Mouse (Mus musculus): ENCODE measurements around the gene Zfp146. TPM values are rescaled to one million over a fixed set of nuclear protein-coding genes. Genes with fewer than 3 reads are reported as not detected.
"Not testable (repeated sequence)": the region's sequence is repeated elsewhere in the genome, so short reads cannot be mapped to it uniquely, and the experiment has no call there.

Gene Zfp146
- polyA plus RNA-seq, 1 experiment from 2014 or later, result 3.1 TPM

DNA sequence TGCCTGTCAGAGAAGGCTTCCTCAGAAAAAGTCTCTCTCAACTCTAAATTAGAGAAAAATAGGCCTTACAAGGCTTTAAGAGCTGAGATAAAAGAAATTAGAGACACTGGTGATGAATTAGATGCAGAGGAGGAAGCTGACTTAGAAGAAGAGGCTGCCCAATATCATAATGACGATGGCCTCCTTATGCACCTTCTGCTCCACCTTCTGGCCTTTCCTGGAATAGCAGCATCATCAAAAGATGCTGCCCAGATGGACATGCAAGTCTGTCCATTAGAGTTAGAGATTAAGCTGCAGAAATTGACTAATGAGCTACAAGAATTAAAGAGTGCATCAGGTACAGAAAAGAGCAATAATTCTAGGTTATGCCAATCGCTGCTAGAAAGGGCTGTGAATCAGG lies 35.8 kb upstream of the Zfp146 start:
- Histone ChIP-seq H3K9ac (replicated peaks) (no peak overlapping the region), H3K36me3 (replicated peaks; ENCODE audit: insufficient read depth, low read length) (no peaks in the 10 kb centered on the region), H3K27me3 (ENCODE audit: insufficient read depth, low read length) (no peaks in the 10 kb centered on the region), H3K4me2 (ENCODE audit: low read depth, low read length) (no peak overlapping the region), H3K9me3 (ENCODE audit: low read length) (no peaks in the 10 kb centered on the region), H3K4me3 (ENCODE audit: low read depth, low read length) (no peak overlapping the region), H3K4me1 (ENCODE audit: insufficient read depth) (no peaks in the 10 kb centered on the region), H3K27ac (ENCODE audit: low read depth) (no peak overlapping the region)
- no peak for ATAC-seq
- no peak for TF ChIP-seq EP300 (IDR thresholded peaks at IDR 0.05; ENCODE audit: low read depth)
- peak; percentile 93 for TF ChIP-seq CTCF (IDR thresholded peaks at IDR 0.05; ENCODE audit: low read depth)
- 7% methylated on average over 2 of the region's 2 CpGs for WGBS (ENCODE audit: insufficient replicate concordance)
- DNase-seq, result peak; percentile 66

DNA sequence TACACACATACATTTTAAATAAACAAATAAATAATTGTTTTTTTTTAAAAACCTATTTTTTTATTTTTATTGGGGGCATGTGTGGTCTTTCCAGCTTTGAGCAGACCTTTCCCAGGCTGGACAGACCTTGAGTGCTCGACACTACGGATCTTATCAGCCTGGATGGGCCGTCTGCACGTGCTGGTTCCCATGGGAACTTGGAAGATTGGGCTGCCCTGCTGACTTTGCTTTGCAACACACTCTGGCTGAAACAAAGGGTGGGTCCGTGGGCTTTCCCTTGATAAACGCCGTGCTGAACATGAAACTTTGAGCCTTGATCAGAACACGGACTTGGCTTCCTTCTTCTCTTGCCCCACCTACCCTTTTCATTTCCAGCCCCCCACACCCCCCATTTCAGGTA lies 34.8 kb upstream of the Zfp146 start:
- no peak for DNase-seq
- H3K36me3 ChIP-seq (replicated peaks; ENCODE audit: insufficient read depth, low read length), result no peaks in the 10 kb centered on the region
- no peaks in the 10 kb centered on the region for H3K9me3 ChIP-seq (ENCODE audit: low read length)
- no peaks in the 10 kb centered on the region for H3K4me1 ChIP-seq (ENCODE audit: insufficient read depth)
- ATAC-seq, result no peak
- H3K4me3 ChIP-seq (ENCODE audit: low read depth, low read length), result no peak overlapping the region
- H3K4me2 ChIP-seq (ENCODE audit: low read depth, low read length), result no peak overlapping the region
- H3K9ac ChIP-seq (replicated peaks), result no peak overlapping the region
- H3K27ac ChIP-seq (ENCODE audit: low read depth), result no peak overlapping the region
- 32% methylated on average over 8 of the region's 8 CpGs for WGBS (ENCODE audit: insufficient replicate concordance)
- H3K27me3 ChIP-seq (ENCODE audit: insufficient read depth, low read length), result no peaks in the 10 kb centered on the region
- TF ChIP-seq CTCF (IDR thresholded peaks at IDR 0.05; ENCODE audit: low read depth) (no peak), EP300 (IDR thresholded peaks at IDR 0.05; ENCODE audit: low read depth) (no peak)

DNA sequence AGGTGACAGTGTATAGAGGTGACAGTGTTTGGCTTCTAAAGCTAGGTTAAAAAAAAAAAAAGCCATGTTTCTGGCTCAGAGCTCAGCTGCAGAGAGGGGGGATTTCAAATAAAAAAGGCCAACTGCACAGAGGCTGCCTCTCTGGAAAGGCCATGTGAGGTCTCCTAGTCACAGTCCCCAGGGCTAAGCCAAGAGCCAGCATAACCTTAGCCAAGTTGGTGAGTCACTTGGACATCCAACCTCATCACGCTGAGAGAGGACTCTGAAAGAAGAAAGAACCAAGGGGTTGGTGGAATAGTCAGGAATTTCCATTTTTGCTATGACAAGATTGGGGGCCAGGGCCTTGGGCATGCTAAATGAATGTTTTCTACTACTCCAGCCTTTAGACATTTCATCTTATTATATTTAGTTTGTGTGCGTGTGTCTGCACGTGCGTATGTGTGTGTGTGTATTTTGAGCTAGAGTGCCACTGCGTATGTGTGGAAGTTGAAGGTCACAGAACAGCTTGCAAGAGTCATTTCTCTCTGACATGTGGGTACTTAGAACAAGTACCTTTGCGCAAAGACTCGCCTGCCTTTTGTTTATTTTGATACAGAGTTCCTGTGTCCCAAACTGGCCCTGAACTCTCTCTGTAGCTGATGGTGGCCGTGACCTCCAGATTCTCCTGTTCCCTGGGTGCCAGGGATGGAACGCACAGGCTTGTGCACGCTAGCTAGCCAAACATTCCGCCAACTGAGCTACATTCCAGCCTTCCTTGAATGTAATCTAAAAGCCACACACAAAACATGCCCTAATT lies 33.5 kb upstream of the Zfp146 start:
- TF ChIP-seq EP300 (IDR thresholded peaks at IDR 0.05; ENCODE audit: low read depth) (no peak), CTCF (IDR thresholded peaks at IDR 0.05; ENCODE audit: low read depth) (no peak)
- H3K36me3 ChIP-seq (replicated peaks; ENCODE audit: insufficient read depth, low read length), result no peaks in the 10 kb centered on the region
- no peaks in the 10 kb centered on the region for H3K27me3 ChIP-seq (ENCODE audit: insufficient read depth, low read length)
- DNase-seq, result no peak
- ATAC-seq, result no peak
- WGBS (ENCODE audit: insufficient replicate concordance), result 77% methylated on average over 11 of the region's 11 CpGs
- H3K27ac ChIP-seq (ENCODE audit: low read depth), result no peak overlapping the region
- no peaks in the 10 kb centered on the region for H3K9me3 ChIP-seq (ENCODE audit: low read length)
- no peak overlapping the region for H3K9ac ChIP-seq (replicated peaks)
- H3K4me1 ChIP-seq (ENCODE audit: insufficient read depth), result 0 out of 2 replicates have a peak, but pooled peaks cover 3% of the 10 kb centered on the region
- no peak overlapping the region for H3K4me3 ChIP-seq (ENCODE audit: low read depth, low read length)
- H3K4me2 ChIP-seq (ENCODE audit: low read depth, low read length), result no peak overlapping the region

DNA sequence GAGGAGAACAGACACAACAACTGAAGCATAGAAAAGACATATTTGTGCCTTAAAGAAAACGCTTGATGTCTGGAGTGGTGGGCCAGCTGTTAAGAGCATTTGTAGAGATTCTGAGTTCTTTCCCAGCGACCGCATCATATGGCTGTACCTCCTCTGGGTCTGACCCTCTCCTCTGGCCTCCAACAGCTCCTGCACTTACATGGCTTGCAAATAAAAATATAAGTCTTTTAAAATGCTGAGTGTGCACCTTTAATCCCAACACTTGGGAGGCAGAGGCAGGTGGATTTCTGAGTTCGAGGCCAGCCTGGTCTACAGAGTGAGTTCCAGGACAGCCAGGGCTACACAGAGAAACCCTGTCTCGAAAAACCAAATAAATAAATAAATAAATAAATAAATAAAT lies 31.1 kb upstream of the Zfp146 start:
- not testable (repeated sequence) for DNase-seq; H3K4me2 ChIP-seq (ENCODE audit: low read depth, low read length); H3K4me1 ChIP-seq (ENCODE audit: insufficient read depth); H3K9ac ChIP-seq (replicated peaks); ATAC-seq; H3K36me3 ChIP-seq (replicated peaks; ENCODE audit: insufficient read depth, low read length); H3K27me3 ChIP-seq (ENCODE audit: insufficient read depth, low read length); H3K9me3 ChIP-seq (ENCODE audit: low read length); H3K4me3 ChIP-seq (ENCODE audit: low read depth, low read length); H3K27ac ChIP-seq (ENCODE audit: low read depth)
- 88% methylated on average over 5 of the region's 5 CpGs for WGBS (ENCODE audit: insufficient replicate concordance)

DNA sequence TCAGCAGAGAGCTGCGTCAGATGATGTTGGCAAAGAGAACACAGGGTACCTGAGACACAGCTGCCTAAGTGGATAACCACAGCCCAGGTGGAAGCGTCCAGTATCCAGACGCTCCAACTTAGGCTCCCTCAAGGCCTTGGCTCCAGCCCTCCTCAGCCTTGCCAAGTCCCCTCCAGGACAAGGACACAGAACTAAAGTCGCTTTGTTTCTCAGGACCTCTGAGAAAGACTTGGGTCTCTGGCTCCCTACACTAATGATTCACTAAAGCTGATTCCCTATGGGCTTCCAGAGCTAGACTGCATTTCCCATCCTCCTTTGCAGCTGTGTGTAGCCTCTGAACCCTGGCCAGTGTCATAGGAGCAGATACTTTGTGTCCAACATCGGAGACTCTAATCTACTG lies 30.6 kb upstream of the Zfp146 start:
- 76% methylated on average over 5 of the region's 5 CpGs for WGBS (ENCODE audit: insufficient replicate concordance)
- ATAC-seq, result no peak

DNA sequence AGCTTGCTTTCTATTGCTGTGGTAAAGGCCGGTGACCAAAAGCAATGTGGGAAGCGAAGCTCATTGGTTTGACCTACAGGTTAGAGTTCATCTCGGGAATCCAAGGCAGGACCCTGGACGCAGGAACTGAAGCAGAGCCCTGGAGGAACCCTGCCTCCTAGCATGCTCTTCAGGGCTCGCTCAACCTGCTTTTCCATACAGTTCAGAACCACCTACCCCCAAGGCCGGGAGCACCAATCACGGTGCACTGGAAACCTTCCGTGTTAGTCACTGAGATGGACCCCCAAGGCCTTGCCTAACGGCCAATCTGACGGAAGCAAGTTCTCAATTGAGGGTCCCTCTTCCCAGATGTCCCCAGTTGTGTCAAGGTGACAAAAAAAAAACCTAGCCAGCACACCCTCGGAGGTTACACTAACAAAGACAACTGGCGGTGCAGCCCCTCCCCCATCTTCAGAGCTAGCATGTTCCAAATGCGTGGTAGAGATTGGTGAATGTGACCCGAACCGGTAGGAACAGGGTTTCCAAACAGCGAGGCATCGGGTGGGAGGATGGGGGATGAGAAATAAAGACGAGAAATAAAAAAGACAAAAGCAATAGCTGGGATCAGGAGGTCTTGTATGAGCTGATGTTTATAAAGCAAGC lies 30.1 kb upstream of the Zfp146 start:
- Histone ChIP-seq H3K9me3 (ENCODE audit: low read length) (no peaks in the 10 kb centered on the region), H3K27me3 (ENCODE audit: insufficient read depth, low read length) (no peaks in the 10 kb centered on the region), H3K27ac (ENCODE audit: low read depth) (no peak overlapping the region), H3K4me1 (ENCODE audit: insufficient read depth) (peaks cover 14% of the 10 kb centered on the region), H3K9ac (replicated peaks) (no peak overlapping the region), H3K36me3 (replicated peaks; ENCODE audit: insufficient read depth, low read length) (no peaks in the 10 kb centered on the region), H3K4me2 (ENCODE audit: low read depth, low read length) (no peak overlapping the region), H3K4me3 (ENCODE audit: low read depth, low read length) (no peak overlapping the region)
- no peak for DNase-seq
- no peak for TF ChIP-seq EP300 (IDR thresholded peaks at IDR 0.05; ENCODE audit: low read depth)
- no peak for TF ChIP-seq CTCF (IDR thresholded peaks at IDR 0.05; ENCODE audit: low read depth)
- ATAC-seq, result no peak
- WGBS (ENCODE audit: insufficient replicate concordance), result 79% methylated on average over 18 of the region's 18 CpGs

More for the DNA sequence above, 30.6 kb upstream of the Zfp146 start:
- no peak overlapping the region for H3K4me2 ChIP-seq (ENCODE audit: low read depth, low read length)
- H3K9me3 ChIP-seq (ENCODE audit: low read length), result no peaks in the 10 kb centered on the region
- TF ChIP-seq EP300 (IDR thresholded peaks at IDR 0.05; ENCODE audit: low read depth) (no peak), CTCF (IDR thresholded peaks at IDR 0.05; ENCODE audit: low read depth) (no peak)
- no peaks in the 10 kb centered on the region for H3K27me3 ChIP-seq (ENCODE audit: insufficient read depth, low read length)
- H3K27ac ChIP-seq (ENCODE audit: low read depth), result no peak overlapping the region
- DNase-seq, result no peak
- peaks cover 12% of the 10 kb centered on the region for H3K4me1 ChIP-seq (ENCODE audit: insufficient read depth)
- no peak overlapping the region for H3K4me3 ChIP-seq (ENCODE audit: low read depth, low read length)
- H3K9ac ChIP-seq (replicated peaks), result no peak overlapping the region
- no peaks in the 10 kb centered on the region for H3K36me3 ChIP-seq (replicated peaks; ENCODE audit: insufficient read depth, low read length)
